Mouse (Mus musculus): ENCODE results near the gene Tmem174. TPM values are rescaled to one million over a fixed set of nuclear protein-coding genes. Genes with fewer than 3 reads are reported as not detected.

Gene Tmem174
- total and polyA plus RNA-seq, 2 experiments, result not detected

DNA sequence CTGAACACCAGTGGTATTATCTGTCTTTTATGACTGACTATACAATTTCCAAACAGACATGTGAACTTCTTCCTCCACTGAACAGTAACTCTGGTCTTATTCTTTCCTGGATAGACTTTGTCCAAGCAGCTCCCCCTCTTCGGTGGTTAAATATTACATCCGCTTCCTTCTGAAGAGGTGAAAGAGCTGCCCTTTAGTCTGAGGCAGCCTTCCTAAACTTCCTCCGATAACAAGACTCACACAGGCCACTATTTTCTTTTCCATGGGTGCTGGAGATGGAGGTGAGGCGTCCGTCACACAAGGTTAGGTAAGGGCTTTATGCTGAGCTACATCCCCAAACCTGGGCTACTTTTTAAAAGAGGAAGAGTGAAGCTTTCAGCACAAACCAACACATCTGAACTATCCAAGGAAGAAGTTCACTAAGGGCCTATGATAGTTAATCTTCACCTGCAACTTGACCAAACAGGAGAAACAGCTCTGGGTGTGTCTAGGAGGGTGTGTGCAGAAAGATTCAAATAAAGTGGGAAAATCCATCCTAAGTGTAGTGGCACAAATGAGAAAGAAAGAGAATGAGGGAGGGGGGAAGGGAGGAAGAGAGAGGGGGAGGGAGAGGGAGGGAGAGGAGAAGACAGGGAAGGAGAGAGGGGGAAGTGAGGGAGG lies 1.4 kb upstream of the Tmem174 start:
- Histone ChIP-seq H3K4me3 (ENCODE audit: insufficient read depth, low read depth, low read length) (no peak overlapping the region), H3K9ac (ENCODE audit: low read depth, low read length) (no peak overlapping the region), H3K27me3 (ENCODE audit: control insufficient read depth, insufficient read depth, low read length) (no peaks in the 10 kb centered on the region), H3K27ac (replicated peaks; ENCODE audit: insufficient read depth, low read depth, low read length) (no peak overlapping the region), H3K4me1 (ENCODE audit: control insufficient read depth, insufficient read depth, low read length) (no peaks in the 10 kb centered on the region), H3K36me3 (ENCODE audit: control insufficient read depth, insufficient read depth, low read length) (no peaks in the 10 kb centered on the region), H3K79me2 (ENCODE audit: control insufficient read depth, insufficient read depth, low read length) (no peaks in the 10 kb centered on the region)
- DNase-seq (ENCODE audit: extremely low read depth, low read depth, low spot score), result no peak
- WGBS, result 77% methylated on average over 5 of the region's 5 CpGs
- TF ChIP-seq POLR2A (IDR thresholded peaks at IDR 0.05; ENCODE audit: extremely low read depth, insufficient read depth, low read length) (no peak), CTCF (IDR thresholded peaks at IDR 0.05; ENCODE audit: low read depth, low read length) (no peak)

DNA sequence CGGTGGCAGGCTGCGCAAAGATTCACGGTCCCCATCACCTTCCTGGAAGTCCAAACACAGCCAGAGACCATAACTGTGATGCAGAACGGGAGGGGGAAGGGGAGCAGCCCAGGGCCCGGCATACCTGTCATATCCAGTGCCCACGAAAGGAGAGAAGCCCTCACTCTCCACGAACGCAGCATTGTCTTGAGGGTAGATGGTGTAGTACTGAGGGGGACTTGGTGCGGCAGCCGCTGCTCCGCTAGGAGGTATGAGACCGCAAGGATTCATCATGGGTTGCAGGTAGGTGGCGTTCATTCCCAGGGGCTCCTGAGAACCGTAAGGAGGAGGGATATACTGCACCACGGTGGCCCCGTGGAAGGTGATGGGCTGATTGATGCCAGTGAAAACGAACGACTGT lies 639 bp downstream of the Tmem174 start:
- H3K27me3 ChIP-seq (ENCODE audit: control insufficient read depth, insufficient read depth, low read length), result no peaks in the 10 kb centered on the region
- no peaks in the 10 kb centered on the region for H3K36me3 ChIP-seq (ENCODE audit: control insufficient read depth, insufficient read depth, low read length)
- no peak overlapping the region for H3K9ac ChIP-seq (ENCODE audit: low read depth, low read length)
- no peaks in the 10 kb centered on the region for H3K4me1 ChIP-seq (ENCODE audit: control insufficient read depth, insufficient read depth, low read length)
- no peak for DNase-seq (ENCODE audit: extremely low read depth, low read depth, low spot score)
- H3K4me3 ChIP-seq (ENCODE audit: insufficient read depth, low read depth, low read length), result no peak overlapping the region
- TF ChIP-seq POLR2A (IDR thresholded peaks at IDR 0.05; ENCODE audit: extremely low read depth, insufficient read depth, low read length), result no peak
- no peak for TF ChIP-seq CTCF (IDR thresholded peaks at IDR 0.05; ENCODE audit: low read depth, low read length)
- H3K79me2 ChIP-seq (ENCODE audit: control insufficient read depth, insufficient read depth, low read length), result no peaks in the 10 kb centered on the region
- no peak overlapping the region for H3K27ac ChIP-seq (replicated peaks; ENCODE audit: insufficient read depth, low read depth, low read length)
- WGBS, result 69% methylated on average over 18 of the region's 18 CpGs

DNA sequence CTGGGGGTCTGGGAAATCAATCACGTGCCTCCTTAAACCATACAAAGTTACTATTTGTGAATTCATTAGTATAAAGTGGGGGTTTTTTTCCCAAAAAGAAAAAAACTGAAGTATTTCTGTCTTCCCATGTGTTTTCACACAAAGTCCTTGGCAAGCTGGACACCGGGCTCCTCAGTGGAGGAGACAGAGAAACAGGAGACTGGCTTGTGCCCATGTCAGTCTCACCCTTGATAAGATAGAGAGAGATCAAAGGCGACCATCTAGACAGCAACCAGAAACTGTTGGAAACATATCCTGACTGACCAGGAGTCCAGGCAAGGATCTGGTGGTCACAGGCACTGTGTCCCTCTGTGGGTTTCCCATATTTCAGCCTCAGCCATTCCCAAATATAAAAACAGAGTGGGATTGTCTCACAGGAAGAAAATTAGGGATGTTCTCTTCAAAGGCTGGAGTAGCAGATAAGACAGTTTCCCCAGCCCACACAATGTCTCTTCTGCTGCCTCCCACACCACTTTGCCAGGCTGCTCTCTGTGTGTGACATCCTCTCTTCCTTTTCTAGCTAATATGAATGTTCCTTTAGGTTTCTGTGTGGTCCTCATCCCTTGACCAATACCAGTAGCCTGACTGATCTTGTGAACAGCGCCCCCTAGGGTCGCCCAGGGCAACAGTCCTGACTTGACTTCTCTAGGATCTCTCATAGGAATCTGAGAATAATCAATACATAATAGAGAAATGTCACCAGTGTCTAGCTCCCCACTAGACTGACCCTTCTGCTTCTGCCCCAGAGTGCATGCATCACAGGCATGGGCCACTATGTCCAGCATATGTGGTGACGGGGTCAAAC lies 3.3 kb downstream of the Tmem174 start:
- Histone ChIP-seq H3K36me3 (ENCODE audit: control insufficient read depth, insufficient read depth, low read length) (no peaks in the 10 kb centered on the region), H3K27me3 (ENCODE audit: control insufficient read depth, insufficient read depth, low read length) (no peaks in the 10 kb centered on the region), H3K9ac (ENCODE audit: low read depth, low read length) (no peak overlapping the region), H3K4me3 (ENCODE audit: insufficient read depth, low read depth, low read length) (no peak overlapping the region), H3K4me1 (ENCODE audit: control insufficient read depth, insufficient read depth, low read length) (no peaks in the 10 kb centered on the region), H3K79me2 (ENCODE audit: control insufficient read depth, insufficient read depth, low read length) (no peaks in the 10 kb centered on the region), H3K27ac (replicated peaks; ENCODE audit: insufficient read depth, low read depth, low read length) (no peak overlapping the region)
- TF ChIP-seq CTCF (IDR thresholded peaks at IDR 0.05; ENCODE audit: low read depth, low read length), result peak; percentile 55; the same call in 1 of the 2 replicates
- TF ChIP-seq POLR2A (IDR thresholded peaks at IDR 0.05; ENCODE audit: extremely low read depth, insufficient read depth, low read length), result no peak
- WGBS, result 51% methylated on average over 6 of the region's 6 CpGs
- no peak for DNase-seq (ENCODE audit: extremely low read depth, low read depth, low spot score)

DNA sequence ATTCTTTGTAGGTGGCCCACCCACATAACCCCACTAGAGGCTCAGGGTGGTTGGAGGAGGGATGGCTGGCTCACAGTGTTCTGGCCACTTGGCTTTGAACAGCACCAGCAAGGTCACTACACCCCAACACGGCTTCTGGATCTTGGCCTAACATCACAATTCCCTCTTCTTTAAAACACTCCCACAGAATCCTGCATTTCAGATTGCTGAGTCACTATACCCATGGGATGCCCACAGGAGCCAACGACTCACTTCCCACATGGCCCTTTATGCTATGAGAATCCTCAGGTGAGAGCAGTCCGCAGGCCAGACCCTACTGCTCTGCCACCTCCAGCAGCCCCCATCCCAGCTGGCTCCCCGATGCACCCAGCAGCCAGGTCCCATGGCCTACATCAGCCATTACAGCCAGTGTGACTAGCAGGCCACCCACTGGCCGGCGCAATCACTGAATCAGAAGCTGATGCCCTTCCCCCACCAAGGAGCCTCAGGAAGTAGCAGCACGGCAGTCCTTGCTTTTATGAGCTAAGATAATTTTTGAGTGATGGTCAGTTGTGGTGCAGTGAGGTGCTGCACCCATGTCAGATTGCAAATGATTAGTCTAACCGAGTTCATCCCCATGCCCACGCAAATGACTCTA lies 4.8 kb downstream of the Tmem174 start:
- no peak for DNase-seq (ENCODE audit: extremely low read depth, low read depth, low spot score)
- no peaks in the 10 kb centered on the region for H3K27me3 ChIP-seq (ENCODE audit: control insufficient read depth, insufficient read depth, low read length)
- H3K27ac ChIP-seq (replicated peaks; ENCODE audit: insufficient read depth, low read depth, low read length), result no peak overlapping the region
- no peak for TF ChIP-seq POLR2A (IDR thresholded peaks at IDR 0.05; ENCODE audit: extremely low read depth, insufficient read depth, low read length)
- TF ChIP-seq CTCF (IDR thresholded peaks at IDR 0.05; ENCODE audit: low read depth, low read length), result no peak
- no peaks in the 10 kb centered on the region for H3K79me2 ChIP-seq (ENCODE audit: control insufficient read depth, insufficient read depth, low read length)
- H3K9ac ChIP-seq (ENCODE audit: low read depth, low read length), result no peak overlapping the region
- H3K36me3 ChIP-seq (ENCODE audit: control insufficient read depth, insufficient read depth, low read length), result no peaks in the 10 kb centered on the region
- no peaks in the 10 kb centered on the region for H3K4me1 ChIP-seq (ENCODE audit: control insufficient read depth, insufficient read depth, low read length)
- 81% methylated on average over 9 of the region's 9 CpGs for WGBS
- no peak overlapping the region for H3K4me3 ChIP-seq (ENCODE audit: insufficient read depth, low read depth, low read length)

DNA sequence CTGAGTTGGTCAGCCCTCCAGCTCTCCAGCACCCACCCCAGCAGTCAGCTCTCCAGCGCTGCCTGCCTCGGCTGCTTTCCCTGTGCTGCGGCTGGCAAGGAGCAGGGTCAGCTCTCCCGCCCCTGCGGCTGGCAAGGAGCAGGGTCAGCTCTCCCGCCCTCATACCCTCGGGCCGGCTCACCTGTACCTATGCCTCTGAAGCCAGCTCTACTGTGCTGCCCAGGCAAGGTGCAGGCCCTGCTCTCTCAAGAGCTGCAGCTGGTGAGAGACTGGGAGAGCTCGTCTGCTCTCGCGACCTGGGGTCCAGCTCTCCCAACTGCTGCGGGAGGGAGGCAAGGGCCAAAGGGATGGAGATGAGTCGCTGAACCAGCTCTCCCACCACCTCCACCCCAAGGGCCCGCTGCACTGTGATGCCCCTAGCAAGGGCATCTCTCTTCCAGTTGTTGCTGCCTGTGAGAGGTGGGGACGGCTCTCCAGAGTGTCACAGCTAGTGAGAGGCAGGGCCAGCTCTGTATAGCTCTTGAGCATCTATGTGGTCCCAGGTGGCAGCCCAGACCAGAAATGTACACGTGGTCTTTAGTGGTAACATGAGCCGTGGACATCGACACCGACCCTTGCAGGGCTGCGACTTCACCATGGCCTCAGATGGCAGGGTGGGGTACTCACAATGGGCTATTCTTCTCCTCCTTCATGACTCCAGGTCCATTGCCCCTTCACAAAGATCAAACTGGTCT lies 5.9 kb downstream of the Tmem174 start:
- WGBS, result 72% methylated on average over 20 of the region's 20 CpGs
- Histone ChIP-seq H3K79me2 (ENCODE audit: control insufficient read depth, insufficient read depth, low read length) (no peaks in the 10 kb centered on the region), H3K9ac (ENCODE audit: low read depth, low read length) (no peak overlapping the region), H3K27ac (replicated peaks; ENCODE audit: insufficient read depth, low read depth, low read length) (no peak overlapping the region), H3K4me1 (ENCODE audit: control insufficient read depth, insufficient read depth, low read length) (no peaks in the 10 kb centered on the region), H3K27me3 (ENCODE audit: control insufficient read depth, insufficient read depth, low read length) (no peaks in the 10 kb centered on the region), H3K4me3 (ENCODE audit: insufficient read depth, low read depth, low read length) (no peak overlapping the region), H3K36me3 (ENCODE audit: control insufficient read depth, insufficient read depth, low read length) (no peaks in the 10 kb centered on the region)
- TF ChIP-seq POLR2A (IDR thresholded peaks at IDR 0.05; ENCODE audit: extremely low read depth, insufficient read depth, low read length) (no peak), CTCF (IDR thresholded peaks at IDR 0.05; ENCODE audit: low read depth, low read length) (no peak)
- DNase-seq (ENCODE audit: extremely low read depth, low read depth, low spot score), result no peak
